Mouse (Mus musculus): ENCODE data around the gene Sorbs1.

GRCm38 (mm10) chr19:40392795-40393392 lies 120.7 kb downstream of the Sorbs1 start:
- TF ChIP-seq CTCF (IDR thresholded peaks at IDR 0.05; ENCODE audit: borderline replicate concordance, insufficient read depth, low read length) (no peak), POLR2A (IDR thresholded peaks at IDR 0.05; ENCODE audit: low read depth, low read length) (no peak)

Data from embryonic fibroblast, embryonic 13.5 days (primary cell).